Mouse (Mus musculus) lung, postnatal 0 days (tissue): Measurements from ENCODE around the gene Pdlim1. TPM values are rescaled to one million over a fixed set of nuclear protein-coding genes. Genes with fewer than 3 reads are reported as not detected.
"Not testable (repeated sequence)": the region's sequence is repeated elsewhere in the genome, so short reads cannot be mapped to it uniquely, and the experiment has no call there.

Experiments used
- ATAC-seq: fragments of 200-750 bp; cut with Nextera tagmentation; 2 replicates; pipeline ENCODE4 v1.8.0; 2017; ENCODE audit warnings: moderate library complexity
- DNase-seq: peaks from one replicate; pipeline ENCODE4 v3.0.0-alpha.2; 2016; ENCODE audit warnings: low spot score
- H3K27ac ChIP-seq: fragments of 300-500 bp; sonication (generic); 2 replicates; pipeline ENCODE4 v1.5.1; 2014; ENCODE audit warnings: antibody characterized with exemption, mild to moderate bottlenecking, low read length, mixed read lengths
- H3K27me3 ChIP-seq: fragments of 300-500 bp; sonication (generic); replicated peaks from 2 replicates; pipeline ENCODE4 v1.6.1; 2014; ENCODE audit warnings: low read length, mixed read lengths; ENCODE audit not compliant: insufficient read depth
- H3K36me3 ChIP-seq: fragments of 300-500 bp; sonication (generic); 2 replicates; pipeline ENCODE4 v1.6.1; 2014; ENCODE audit warnings: low read length, mixed read lengths; ENCODE audit not compliant: insufficient read depth
- H3K4me1 ChIP-seq: fragments of 300-500 bp; sonication (generic); 2 replicates; pipeline ENCODE4 v1.6.1; 2014; ENCODE audit warnings: antibody characterized with exemption, low read depth, low read length, mixed read lengths; ENCODE audit not compliant: insufficient read depth
- H3K4me2 ChIP-seq: fragments of 300-500 bp; sonication (generic); replicated peaks from 2 replicates; pipeline ENCODE4 v1.6.1; 2014; ENCODE audit warnings: low read depth, mild to moderate bottlenecking, low read length, moderate library complexity, mixed read lengths
- H3K4me3 ChIP-seq: fragments of 300-500 bp; sonication (generic); 2 replicates; pipeline ENCODE4 v1.5.1; 2014; ENCODE audit warnings: low read depth, low read length
- H3K9ac ChIP-seq: fragments of 300-500 bp; sonication (generic); replicated peaks from 2 replicates; pipeline ENCODE4 v1.6.1; 2014; ENCODE audit warnings: low read depth, mild to moderate bottlenecking
- H3K9me3 ChIP-seq: fragments of 300-500 bp; sonication (generic); 2 replicates; pipeline ENCODE4 v1.6.1; 2016; ENCODE audit warnings: low read length, mixed read lengths
- CTCF ChIP-seq: IDR thresholded peaks from 2 replicates; pipeline ENCODE4 v1.5.1; 2016; ENCODE audit warnings: antibody characterized with exemption, mild to moderate bottlenecking
- EP300 ChIP-seq: IDR thresholded peaks from 2 replicates; pipeline ENCODE4 v1.6.1; 2016; ENCODE audit warnings: antibody characterized with exemption, mild to moderate bottlenecking, control low read depth
- WGBS: fragments of 180-500 bp; shearing (Covaris S2); extraction: QIAGEN DNeasy Blood & Tissue Kit; methylation state at CpG from one replicate; pipeline ENCODE4 v1.1.7; 2014; 5-methylcytosine and 5-hydroxymethylcytosine counted together
- polyA plus RNA-seq: library from polyadenylated mRNA; unstranded; fragments of >200 nt; fragmentation: Nextera tagmentation; extraction: Ambion mirVana; gene quantifications from 2 replicates; pipeline ENCODE4 v1.2.1, GENCODE M21; 2015

Gene Pdlim1
- polyA plus RNA-seq, 1 experiment from 2014 or later = 147 TPM

DNA sequence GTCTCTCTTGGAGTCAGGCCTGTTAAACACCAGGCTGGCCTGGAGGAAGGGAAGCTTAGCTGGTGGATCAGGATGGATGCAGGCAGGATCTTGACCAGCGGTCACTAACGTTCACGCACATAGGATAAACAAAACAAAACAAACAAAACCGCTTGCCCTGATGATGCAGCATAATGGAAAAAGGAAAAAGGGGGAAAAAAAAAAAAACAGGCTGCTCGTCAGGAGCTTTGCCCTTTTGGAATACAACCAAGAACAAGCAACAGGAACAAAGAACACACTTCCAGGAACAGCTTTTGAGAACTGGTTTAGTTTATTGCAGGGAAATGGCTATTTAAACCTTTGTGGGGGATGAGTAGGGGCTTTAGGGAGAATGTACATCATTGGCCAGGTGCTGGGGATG, 50.8 kb downstream of the Pdlim1 start:
- Histone ChIP-seq H3K27me3 (no peaks in the 10 kb centered on the region), H3K4me3 (no peak overlapping the region), H3K36me3 (no peaks in the 10 kb centered on the region), H3K9ac (no peak overlapping the region), H3K27ac (no peak overlapping the region), H3K4me1 (no peaks in the 10 kb centered on the region), H3K9me3 (no peaks in the 10 kb centered on the region), H3K4me2 (no peak overlapping the region)
- TF ChIP-seq EP300 = no peak
- DNase-seq = no peak
- WGBS = 49% methylated on average over 5 of the region's 5 CpGs
- ATAC-seq = no peak

DNA sequence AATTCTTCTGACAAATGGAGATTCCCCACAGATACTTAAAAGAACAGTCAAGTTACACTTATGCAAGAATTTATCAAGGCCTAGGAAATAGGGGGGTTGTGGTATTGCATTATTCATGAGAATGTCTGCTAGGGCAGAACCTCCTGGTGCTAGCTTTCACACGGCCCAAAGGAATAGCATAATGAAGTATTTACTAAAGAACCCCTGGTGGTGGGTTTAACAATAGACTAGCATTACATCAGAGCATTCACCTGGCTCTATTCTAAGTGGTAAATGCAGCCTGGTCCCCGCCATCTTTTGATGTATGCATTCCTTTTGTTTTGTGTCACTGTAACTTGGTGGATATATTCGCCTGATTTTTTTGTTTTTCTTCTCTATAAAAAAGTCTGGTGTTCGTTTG, 68.7 kb downstream of the Pdlim1 start:
- not testable (repeated sequence) for DNase-seq, H3K4me3 ChIP-seq, H3K4me2 ChIP-seq, H3K4me1 ChIP-seq, H3K27ac ChIP-seq, H3K9me3 ChIP-seq, H3K9ac ChIP-seq, H3K36me3 ChIP-seq, ATAC-seq, H3K27me3 ChIP-seq
- WGBS = 65% methylated on average over 4 of the region's 4 CpGs

DNA sequence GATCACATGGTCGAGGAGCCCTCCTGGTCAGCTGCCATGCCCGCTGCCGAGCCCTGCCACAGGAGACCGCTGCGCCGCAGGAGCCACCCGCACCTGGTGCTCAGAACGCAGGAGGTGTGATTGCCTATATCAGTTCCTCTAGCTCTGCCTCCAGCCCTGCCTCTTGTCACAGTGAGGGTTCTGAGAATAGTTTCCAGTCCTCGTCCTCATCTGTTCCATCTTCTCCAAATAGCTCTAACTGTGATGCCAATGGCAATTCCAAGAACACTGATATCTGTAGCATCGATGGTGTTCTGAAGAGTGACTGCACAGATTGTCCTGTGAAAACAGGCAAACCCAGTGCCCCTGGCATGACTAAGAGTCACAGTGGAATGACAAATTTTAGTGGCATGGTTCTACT, 81.0 kb downstream of the Pdlim1 start:
- 91% methylated on average over 10 of the region's 10 CpGs for WGBS
- TF ChIP-seq EP300 (no peak), CTCF (no peak)
- ATAC-seq = no peak

GRCm38 (mm10) chr19:40187160-40187559, 84.5 kb downstream of the Pdlim1 start, which contains the start of gene Cyp2c70:
TSS of gene Cyp2c70 (minus strand) at chr19:40187333.
- Histone ChIP-seq H3K36me3 (no peaks in the 10 kb centered on the region), H3K9ac (no peak within 1 kb of the TSS), H3K4me3 (no peak within 1 kb of the TSS), H3K9me3 (no peaks in the 10 kb centered on the region), H3K27me3 (no peaks in the 10 kb centered on the region), H3K27ac (no peak within 1 kb of the TSS), H3K4me2 (no peak within 1 kb of the TSS), H3K4me1 (no peaks in the 10 kb centered on the region)
- DNase-seq (no peak), ATAC-seq (no peak)
- TF ChIP-seq CTCF = no peak
- TF ChIP-seq EP300 = no peak
- 27% methylated on average over 5 of the region's 5 CpGs for WGBS

More for the DNA sequence above, 81.0 kb downstream of the Pdlim1 start:
- H3K4me2 ChIP-seq = no peak overlapping the region
- H3K27ac ChIP-seq = no peak overlapping the region
- no peaks in the 10 kb centered on the region for H3K4me1 ChIP-seq
- H3K27me3 ChIP-seq = no peaks in the 10 kb centered on the region
- no peaks in the 10 kb centered on the region for H3K9me3 ChIP-seq
- H3K9ac ChIP-seq = no peak overlapping the region
- DNase-seq = no peak
- H3K36me3 ChIP-seq = no peaks in the 10 kb centered on the region
- no peak overlapping the region for H3K4me3 ChIP-seq

DNA sequence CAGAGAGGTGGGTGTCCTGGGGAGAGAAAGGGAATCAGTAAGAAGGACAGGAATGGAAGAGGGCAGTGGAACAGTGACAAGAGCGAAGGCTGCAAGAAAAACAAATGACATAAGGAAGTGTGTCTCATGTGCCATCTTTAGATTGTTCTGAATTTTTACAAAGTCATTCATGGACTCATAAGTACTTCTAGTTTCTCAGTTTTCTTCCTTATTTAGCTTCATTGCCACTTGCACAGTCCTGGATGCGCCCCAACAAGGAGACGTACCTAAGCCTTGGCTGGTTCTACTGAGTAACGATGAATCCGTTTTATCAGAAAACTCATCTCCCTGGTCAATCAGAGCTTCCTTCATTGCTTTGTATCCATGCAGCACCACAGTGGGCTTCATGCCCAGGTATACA, 88.0 kb downstream of the Pdlim1 start:
- no peak for TF ChIP-seq CTCF
- no peak for TF ChIP-seq EP300
- no peaks in the 10 kb centered on the region for H3K36me3 ChIP-seq
- H3K4me2 ChIP-seq = no peak overlapping the region
- H3K4me1 ChIP-seq = no peaks in the 10 kb centered on the region
- no peak overlapping the region for H3K4me3 ChIP-seq
- WGBS = 87% methylated on average over 5 of the region's 5 CpGs
- no peak for ATAC-seq
- no peak overlapping the region for H3K27ac ChIP-seq
- no peak for DNase-seq
- no peaks in the 10 kb centered on the region for H3K9me3 ChIP-seq
- no peaks in the 10 kb centered on the region for H3K27me3 ChIP-seq
- H3K9ac ChIP-seq = no peak overlapping the region

GRCm38 (mm10) chr19:40178311-40178710, 93.3 kb downstream of the Pdlim1 start:
- Histone ChIP-seq H3K9me3 (no peaks in the 10 kb centered on the region), H3K4me3 (no peak overlapping the region), H3K27ac (no peak overlapping the region), H3K9ac (no peak overlapping the region), H3K27me3 (no peaks in the 10 kb centered on the region), H3K36me3 (no peaks in the 10 kb centered on the region), H3K4me2 (no peak overlapping the region), H3K4me1 (no peaks in the 10 kb centered on the region)
- TF ChIP-seq EP300 (no peak), CTCF (no peak)
- ATAC-seq = no peak
- no peak for DNase-seq
- 56% methylated on average over 4 of the region's 4 CpGs for WGBS

Other genes with a start within 250 kb of the Pdlim1 start
- not detected in 2 replicates for gene Cyp2c54, start 198.0 kb downstream of the Pdlim1 start, polyA plus RNA-seq
- gene Cyp2c50, start 182.2 kb downstream of the Pdlim1 start, polyA plus RNA-seq = not detected in 2 replicates
- gene Cyp2c70, start 84.5 kb downstream of the Pdlim1 start, polyA plus RNA-seq = not detected in 2 replicates
- gene Sorbs1, start 241.9 kb upstream of the Pdlim1 start, polyA plus RNA-seq = 36.4 and 38.7 TPM in 2 replicates